Mouse (Mus musculus): ENCODE results near the gene Csn1s2b. TPM values are rescaled to one million over a fixed set of nuclear protein-coding genes. Genes with fewer than 3 reads are reported as not detected.
"Not testable (repeated sequence)": the region's sequence is repeated elsewhere in the genome, so short reads cannot be mapped to it uniquely, and the experiment has no call there.

Csn1s2b gene
- total RNA-seq (2015) (not detected in 2 replicates), total RNA-seq (2017) (not detected in 2 replicates)

DNA sequence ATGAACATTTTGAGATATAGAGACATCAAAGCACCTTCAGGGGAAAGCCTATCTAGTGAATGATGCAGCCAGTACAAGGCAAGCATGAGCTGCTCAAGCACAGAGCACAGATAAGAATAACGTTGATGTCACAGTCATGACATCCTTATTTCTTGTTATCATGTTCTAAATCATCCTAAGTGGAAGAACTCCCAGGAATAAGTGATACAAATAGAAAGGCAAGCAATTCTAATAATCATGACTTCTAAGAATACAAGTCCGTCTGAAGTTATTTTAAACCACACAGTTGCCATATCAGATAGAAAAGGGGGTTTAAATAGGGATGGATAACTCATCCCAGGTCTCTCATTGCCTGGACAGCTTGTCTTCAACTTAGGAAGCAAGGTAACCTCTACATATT lies at the start of gene Csn1s2b:
TSS of gene Csn1s2b (plus strand) at position 301 of the 400 bp plus-strand sequence.
- no peak for ATAC-seq (replicated peaks; ENCODE audit: poor library complexity)

DNA sequence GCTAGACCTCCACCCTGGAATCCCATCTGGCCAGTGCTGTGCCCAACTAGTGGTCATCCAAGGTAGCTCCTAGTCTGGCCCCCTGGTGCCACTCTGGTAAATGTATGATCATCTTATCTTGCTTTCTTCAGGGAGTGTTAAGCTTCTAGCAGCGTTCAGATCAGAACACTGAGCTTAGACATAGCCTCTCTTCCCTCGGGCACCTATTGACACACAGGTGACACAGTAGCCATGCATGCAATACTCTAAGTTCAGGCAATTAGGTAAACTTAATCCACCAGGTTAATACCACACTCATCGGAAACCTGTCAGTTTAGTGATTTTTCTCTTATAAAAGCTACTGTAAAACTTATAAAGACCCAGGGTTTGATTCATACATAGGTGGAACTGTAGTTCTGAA lies 43.3 kb upstream of the Csn1s2b start:
- no peak for ATAC-seq (replicated peaks; ENCODE audit: poor library complexity)

DNA sequence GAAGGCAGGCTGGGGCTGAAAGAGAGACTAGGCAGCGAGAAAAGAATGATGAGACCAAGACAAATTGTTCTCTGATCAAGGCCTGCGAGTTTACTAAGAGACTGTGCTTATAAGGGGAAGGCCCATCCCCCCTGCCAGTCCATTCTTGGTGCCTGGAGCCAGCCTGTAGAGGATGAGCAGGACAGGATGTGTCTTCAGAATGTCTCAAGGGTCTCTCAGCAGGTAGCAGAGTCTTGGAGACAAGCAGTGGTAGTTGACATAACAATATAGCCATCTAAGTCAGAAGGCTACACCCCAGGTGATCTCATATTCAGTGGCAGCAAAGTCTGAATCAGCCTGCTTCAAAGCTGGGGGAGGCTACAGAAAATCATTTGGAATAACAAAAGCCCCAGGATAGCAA lies 35.7 kb upstream of the Csn1s2b start:
- not testable (repeated sequence) for ATAC-seq (replicated peaks; ENCODE audit: poor library complexity)

DNA sequence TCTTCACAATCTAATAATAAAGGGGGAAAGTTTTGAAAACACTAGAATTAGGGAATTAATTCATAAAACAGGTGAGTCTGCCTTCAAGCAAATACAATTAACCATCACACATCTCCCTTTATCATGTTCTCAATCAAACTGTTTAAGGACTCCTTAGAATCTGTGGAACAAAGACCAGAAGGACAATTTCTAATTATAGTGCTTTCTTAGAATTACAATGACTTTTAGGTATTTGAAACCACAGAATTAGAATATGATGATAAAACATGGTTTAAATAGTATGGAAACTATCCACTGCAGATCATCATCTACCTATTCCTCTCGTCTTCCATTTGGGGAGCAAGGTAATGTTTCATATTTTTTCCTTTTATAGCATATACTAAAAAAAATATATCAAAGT lies 33.6 kb upstream of the Csn1s2b start, which contains the start of gene Csn1s2a:
TSS of gene Csn1s2a (plus strand) at position 301 of the 400 bp plus-strand sequence.
- ATAC-seq (replicated peaks; ENCODE audit: poor library complexity): no peak

DNA sequence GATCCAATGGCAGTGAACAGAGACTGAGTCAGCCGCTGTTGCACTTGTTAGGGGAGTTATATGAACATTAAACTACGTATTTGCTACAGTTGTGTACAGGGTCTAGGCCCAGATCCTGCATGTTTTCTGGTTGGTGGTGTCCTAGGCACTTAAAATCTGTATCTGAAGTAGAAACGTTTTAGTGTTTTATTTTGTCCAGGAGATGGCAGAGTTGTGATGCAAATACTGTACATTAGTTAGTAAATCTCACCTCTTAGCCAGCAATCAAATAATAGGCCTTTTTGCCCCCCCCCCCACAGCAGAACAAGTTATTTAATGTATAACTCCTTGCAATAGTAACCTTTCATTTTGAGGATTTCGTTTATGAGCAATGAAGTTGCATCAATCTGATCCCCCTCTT lies 25.2 kb upstream of the Csn1s2b start:
- no peak for ATAC-seq (replicated peaks; ENCODE audit: poor library complexity)

DNA sequence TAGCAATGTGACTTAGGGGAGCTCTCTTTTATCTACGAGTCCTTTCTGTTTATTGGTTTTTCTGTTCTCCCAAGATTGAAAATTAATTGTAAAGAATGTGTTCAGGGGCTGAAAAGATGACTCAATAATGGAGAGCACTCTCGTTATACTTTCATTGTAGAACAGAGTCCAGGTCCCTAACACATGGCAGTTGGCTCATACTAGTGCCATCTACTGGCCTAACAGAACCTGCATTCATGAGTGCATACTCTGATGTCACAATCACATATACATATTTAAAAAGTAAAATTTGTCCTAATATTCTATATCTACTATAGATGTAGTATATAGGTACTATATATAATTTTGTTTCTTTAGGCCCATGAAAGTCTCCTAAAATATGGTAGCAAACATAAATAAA lies 1.4 kb downstream of the Csn1s2b start:
- no peak for ATAC-seq (replicated peaks; ENCODE audit: poor library complexity)

DNA sequence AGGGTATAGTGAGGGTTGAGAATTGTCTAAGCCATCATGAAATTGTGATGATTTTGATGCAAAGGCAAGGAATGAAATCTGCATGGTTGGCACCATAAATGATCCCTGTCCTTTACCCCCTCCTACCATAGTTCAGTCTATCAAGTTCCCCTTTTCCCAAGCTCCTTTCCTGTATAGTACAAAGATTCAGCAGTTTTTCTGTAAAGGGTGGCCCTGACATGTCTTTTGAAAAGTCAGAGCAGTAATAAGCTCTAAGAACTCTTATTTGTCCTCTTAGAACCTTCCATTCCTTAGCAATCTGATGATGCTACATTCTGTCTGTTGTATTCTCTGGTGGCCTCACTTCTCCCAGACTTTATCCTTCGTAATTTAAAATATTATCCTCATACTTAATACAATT lies 17.5 kb downstream of the Csn1s2b start, which contains the start of gene Prr27:
TSS of gene Prr27 (plus strand) at position 301 of the 400 bp plus-strand sequence.
- no peak for ATAC-seq (replicated peaks; ENCODE audit: poor library complexity)

DNA sequence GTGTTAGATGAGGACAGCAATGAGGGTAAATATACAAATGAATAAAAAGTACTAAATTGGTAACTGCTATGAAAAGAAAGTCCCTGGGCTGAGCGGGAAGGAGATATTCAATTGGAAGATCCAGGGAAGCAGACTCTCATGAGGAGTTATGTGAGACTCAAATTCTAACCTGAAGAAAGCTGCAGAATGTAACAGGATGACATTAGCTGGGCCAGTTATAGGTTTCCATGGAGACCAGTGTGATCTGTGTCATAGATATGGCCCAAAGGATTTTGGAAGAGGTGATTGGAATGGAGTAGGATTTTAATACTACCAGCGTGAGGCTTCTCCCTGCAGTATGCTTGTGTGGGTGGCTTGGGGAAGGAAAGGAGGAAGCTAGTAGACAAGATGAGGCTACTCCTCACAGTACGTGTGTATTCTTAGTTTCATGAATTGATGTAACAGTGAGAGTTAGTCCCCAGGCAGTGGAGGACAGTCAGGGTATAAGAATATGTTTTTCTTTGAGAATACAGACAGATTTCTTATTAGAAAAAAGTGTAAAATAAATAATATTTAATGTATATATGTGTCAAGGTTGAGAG lies 47.3 kb downstream of the Csn1s2b start:
- ATAC-seq (replicated peaks; ENCODE audit: poor library complexity): no peak

DNA sequence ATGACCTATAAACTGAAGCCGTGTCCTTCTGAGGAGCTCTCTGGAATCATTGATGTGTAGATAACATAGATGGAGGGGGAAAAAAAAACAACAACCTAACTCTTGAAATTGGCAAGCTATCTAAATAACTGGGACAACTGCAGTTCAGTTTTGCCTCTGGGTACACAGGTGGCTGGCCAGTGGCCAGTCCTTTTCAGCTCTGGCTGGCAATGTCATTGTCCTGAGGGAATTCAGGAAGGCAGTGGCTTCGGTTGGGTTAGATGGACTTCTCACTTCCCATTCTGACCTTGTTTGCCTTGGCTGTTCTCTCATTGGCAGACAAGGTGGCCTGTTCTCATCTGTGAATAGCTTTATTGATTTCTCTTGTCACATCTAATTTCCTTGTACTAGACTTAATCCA lies 62.2 kb downstream of the Csn1s2b start:
- no peak for ATAC-seq (replicated peaks; ENCODE audit: poor library complexity)

DNA sequence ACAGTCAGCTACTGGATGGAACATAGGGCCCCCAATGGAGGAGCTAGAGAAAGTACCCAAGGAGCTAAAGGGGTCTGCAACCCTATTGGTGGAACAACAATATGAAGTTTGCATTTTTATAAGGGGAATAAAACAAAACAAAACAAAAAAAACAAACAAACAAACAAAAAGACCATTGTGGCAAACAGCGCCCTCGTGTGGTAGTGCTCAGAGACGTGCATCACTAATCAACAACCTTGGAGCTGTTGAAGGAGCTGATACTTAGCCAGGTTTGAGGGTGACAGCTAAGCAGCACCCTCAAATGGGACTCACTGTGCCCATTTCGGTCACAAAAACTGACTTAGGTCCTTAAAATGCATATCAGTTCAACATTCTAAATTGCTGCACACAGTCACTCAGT lies 63.5 kb downstream of the Csn1s2b start:
- no peak for ATAC-seq (replicated peaks; ENCODE audit: poor library complexity)

Other genes with a start within 250 kb of the Csn1s2b start
- not detected in 2 replicates for gene Sult1d1, start 239.1 kb upstream of the Csn1s2b start, total RNA-seq (2015)
- gene Sult1d1, start 239.1 kb upstream of the Csn1s2b start, total RNA-seq (2017): not detected in 2 replicates
- not detected in 2 replicates for gene Sult1e1, start 216.5 kb upstream of the Csn1s2b start, total RNA-seq (2015)
- gene Sult1e1, start 216.5 kb upstream of the Csn1s2b start, total RNA-seq (2017): not detected in 2 replicates
- gene Csn1s1, start 141.9 kb upstream of the Csn1s2b start, total RNA-seq (2015): not detected in 2 replicates
- gene Csn1s1, start 141.9 kb upstream of the Csn1s2b start, total RNA-seq (2017): not detected in 2 replicates
- gene Csn2, start 108.5 kb upstream of the Csn1s2b start, total RNA-seq (2015): not detected in 2 replicates
- gene Csn2, start 108.5 kb upstream of the Csn1s2b start, total RNA-seq (2017): not detected in 2 replicates
- gene Csn1s2a, start 33.5 kb upstream of the Csn1s2b start, total RNA-seq (2015): not detected in 2 replicates
- gene Csn1s2a, start 33.5 kb upstream of the Csn1s2b start, total RNA-seq (2017): not detected in 2 replicates
- not detected in 2 replicates for gene Prr27, start 17.6 kb downstream of the Csn1s2b start, total RNA-seq (2015)
- not detected in 2 replicates for gene Prr27, start 17.6 kb downstream of the Csn1s2b start, total RNA-seq (2017)
- not detected in 2 replicates for gene Odam, start 76.9 kb downstream of the Csn1s2b start, total RNA-seq (2015)
- gene Odam, start 76.9 kb downstream of the Csn1s2b start, total RNA-seq (2017): not detected in 2 replicates
- not detected in 2 replicates for gene Csn3, start 117.5 kb downstream of the Csn1s2b start, total RNA-seq (2015)
- not detected in 2 replicates for gene Csn3, start 117.5 kb downstream of the Csn1s2b start, total RNA-seq (2017)
- not detected in 2 replicates for gene 2310003L06Rik, start 161.4 kb downstream of the Csn1s2b start, total RNA-seq (2015)
- gene 2310003L06Rik, start 161.4 kb downstream of the Csn1s2b start, total RNA-seq (2017): not detected in 2 replicates
- gene Gm28434, start 161.4 kb downstream of the Csn1s2b start, total RNA-seq (2015): not detected in 2 replicates
- gene Gm28434, start 161.4 kb downstream of the Csn1s2b start, total RNA-seq (2017): not detected in 2 replicates
- gene Cabs1, start 171.4 kb downstream of the Csn1s2b start, total RNA-seq (2015): not detected in 2 replicates
- gene Cabs1, start 171.4 kb downstream of the Csn1s2b start, total RNA-seq (2017): not detected in 2 replicates
- not detected in 2 replicates for gene Smr3a, start 194.5 kb downstream of the Csn1s2b start, total RNA-seq (2015)
- not detected in 2 replicates for gene Smr3a, start 194.5 kb downstream of the Csn1s2b start, total RNA-seq (2017)

All from megakaryocyte progenitor cell, adult 5-6 weeks (primary cell).